Mouse (Mus musculus) intestine, embryonic 16.5 days (tissue): ENCODE measurements around the gene Phtf1. TPM values are rescaled to one million over a fixed set of nuclear protein-coding genes. Genes with fewer than 3 reads are reported as not detected.

Experiments used
- ATAC-seq: fragments of 200-750 bp; cut with Nextera tagmentation; 2 replicates; pipeline ENCODE4 v1.8.0; 2017; ENCODE audit warnings: moderate TSS enrichment, moderate library complexity
- H3K27ac ChIP-seq: fragments of 300-500 bp; sonication (generic); 2 replicates; pipeline ENCODE4 v1.5.1; 2014; ENCODE audit warnings: mild to moderate bottlenecking, low read length
- H3K27me3 ChIP-seq: fragments of 300-500 bp; sonication (generic); replicated peaks from 2 replicates; pipeline ENCODE4 v1.6.1; 2014; ENCODE audit warnings: low read length, control low read depth, mixed read lengths; ENCODE audit not compliant: control insufficient read depth, insufficient read depth
- H3K36me3 ChIP-seq: fragments of 300-500 bp; sonication (generic); 2 replicates; pipeline ENCODE4 v1.6.1; 2014; ENCODE audit warnings: low read length, control low read depth; ENCODE audit not compliant: control insufficient read depth, insufficient read depth
- H3K4me1 ChIP-seq: fragments of 300-500 bp; sonication (generic); 2 replicates; pipeline ENCODE4 v1.6.1; 2014; ENCODE audit warnings: low read length, control low read depth, mixed read lengths; ENCODE audit not compliant: control insufficient read depth, insufficient read depth
- H3K4me2 ChIP-seq: fragments of 300-500 bp; sonication (generic); 2 replicates; pipeline ENCODE4 v1.6.1; 2014; ENCODE audit warnings: low read depth, low read length, control low read depth
- H3K4me3 ChIP-seq: fragments of 300-500 bp; sonication (generic); 2 replicates; pipeline ENCODE4 v1.5.1; 2014; ENCODE audit warnings: mild to moderate bottlenecking, low read length
- H3K9ac ChIP-seq: fragments of 300-500 bp; sonication (generic); 2 replicates; pipeline ENCODE4 v1.6.1; 2014; ENCODE audit warnings: low read depth, low read length
- H3K9me3 ChIP-seq: fragments of 300-500 bp; sonication (generic); 2 replicates; pipeline ENCODE4 v1.6.1; 2016; ENCODE audit warnings: low read length, control low read depth; ENCODE audit not compliant: control insufficient read depth
- polyA plus RNA-seq: library from polyadenylated mRNA; unstranded; fragments of >200 nt; fragmentation: Nextera tagmentation; extraction: Ambion mirVana; gene quantifications from 2 replicates; pipeline ENCODE4 v1.2.1, GENCODE M21; 2015

Phtf1 gene
- polyA plus RNA-seq, 1 experiment from 2014 or later: 12.7 TPM

- Histone ChIP-seq H3K9me3 (no peaks in the 10 kb centered on the region), H3K27me3 (no peaks in the 10 kb centered on the region), H3K4me1 (no peaks in the 10 kb centered on the region), H3K9ac (no peak overlapping the region), H3K4me3 (no peak overlapping the region), H3K36me3 (no peaks in the 10 kb centered on the region), H3K27ac (no peak overlapping the region), H3K4me2 (no peak overlapping the region)
- ATAC-seq: no peak
These were observed 101.5 kb downstream of the Phtf1 start for GRCm38 (mm10) chr3:104069395-104069794.

Other genes starting within 250 kb of the Phtf1 start
- gene Olfml3, start 230.1 kb upstream of the Phtf1 start, polyA plus RNA-seq: 41.6 and 44.0 TPM in 2 replicates
- gene Gm10964, start 228.7 kb upstream of the Phtf1 start, polyA plus RNA-seq: not detected in 2 replicates
- gene Hipk1, start 176.5 kb upstream of the Phtf1 start, polyA plus RNA-seq: 6.3 and 7.1 TPM in 2 replicates
- gene Dclre1b, start 158.7 kb upstream of the Phtf1 start, polyA plus RNA-seq: 19.1 and 21.1 TPM in 2 replicates
- gene Ap4b1, start 158.6 kb upstream of the Phtf1 start, polyA plus RNA-seq: 21.0 and 21.8 TPM in 2 replicates
- 0.45 and 0.69 TPM in 2 replicates for gene Gm43064, start 158.5 kb upstream of the Phtf1 start, polyA plus RNA-seq
- gene Bcl2l15, start 135.5 kb upstream of the Phtf1 start, polyA plus RNA-seq: 14.2 and 22.4 TPM in 2 replicates
- 2.2 and 2.8 TPM in 2 replicates for gene Ptpn22, start 108.3 kb upstream of the Phtf1 start, polyA plus RNA-seq
- 6.3 and 7.1 TPM in 2 replicates for gene Rsbn1, start 54.0 kb upstream of the Phtf1 start, polyA plus RNA-seq